Mouse (Mus musculus) forebrain, embryonic 12.5 days (tissue): ENCODE data around the gene Ccar1. TPM values are rescaled to one million over a fixed set of nuclear protein-coding genes. Genes with fewer than 3 reads are reported as not detected.
"Not testable (repeated sequence)": the region's sequence is repeated elsewhere in the genome, so short reads cannot be mapped to it uniquely, and the experiment has no call there.

Experiments
- ATAC-seq: fragments of 200-750 bp; cut with Nextera tagmentation; 2 replicates; pipeline ENCODE4 v1.8.0; 2017; ENCODE audit warnings: moderate TSS enrichment; ENCODE audit not compliant: low FRiP score
- H3K27ac ChIP-seq: fragments of 300-500 bp; sonication (generic); 2 replicates; pipeline ENCODE4 v1.5.1; 2016; ENCODE audit warnings: mild to moderate bottlenecking
- H3K27me3 ChIP-seq: fragments of 300-500 bp; sonication (generic); 2 replicates; pipeline ENCODE4 v1.6.1; 2016; ENCODE audit warnings: mild to moderate bottlenecking
- H3K36me3 ChIP-seq: fragments of 300-500 bp; sonication (generic); replicated peaks from 2 replicates; pipeline ENCODE4 v1.6.1; 2016; ENCODE audit warnings: mild to moderate bottlenecking
- H3K4me1 ChIP-seq: fragments of 300-500 bp; sonication (generic); 2 replicates; pipeline ENCODE4 v1.6.1; 2016
- H3K4me2 ChIP-seq: fragments of 300-500 bp; sonication (generic); 2 replicates; pipeline ENCODE4 v1.6.1; 2016; ENCODE audit warnings: mild to moderate bottlenecking, moderate library complexity
- H3K4me3 ChIP-seq: fragments of 300-500 bp; sonication (generic); replicated peaks from 2 replicates; pipeline ENCODE4 v1.5.1; 2016; ENCODE audit warnings: mild to moderate bottlenecking
- H3K9ac ChIP-seq: fragments of 300-500 bp; sonication (generic); 2 replicates; pipeline ENCODE4 v1.6.1; 2016; ENCODE audit warnings: mild to moderate bottlenecking
- H3K9me3 ChIP-seq: fragments of 300-500 bp; sonication (generic); 2 replicates; pipeline ENCODE4 v1.6.1; 2016
- WGBS: fragments of 180-500 bp; shearing (Covaris S2); methylation state at CpG from one replicate; pipeline ENCODE4 v1.1.7; 2016; 5-methylcytosine and 5-hydroxymethylcytosine counted together
- polyA plus RNA-seq: library from polyadenylated mRNA; unstranded; fragments of >200 nt; fragmentation: Nextera tagmentation; extraction: Ambion mirVana; gene quantifications from 2 replicates; pipeline ENCODE4 v1.2.1, GENCODE M21; 2016

The Ccar1 gene
- polyA plus RNA-seq, 1 experiment from 2014 or later: 171 TPM

GRCm38 (mm10) chr10:62793091-62793453, 986 bp upstream of the Ccar1 start:
- peak; percentile 22; the same call in 1 of the 2 replicates for ATAC-seq
- Histone ChIP-seq H3K27ac (peak overlapping the region; percentile 95), H3K36me3 (peaks cover 20% of the 10 kb centered on the region), H3K27me3 (no peaks in the 10 kb centered on the region), H3K4me3 (peak overlapping the region; percentile 100), H3K9me3 (no peaks in the 10 kb centered on the region), H3K4me1 (peaks cover 28% of the 10 kb centered on the region), H3K9ac (no peak overlapping the region), H3K4me2 (peak overlapping the region; percentile 76)
- WGBS: 41% methylated on average over 2 of the region's 2 CpGs

DNA sequence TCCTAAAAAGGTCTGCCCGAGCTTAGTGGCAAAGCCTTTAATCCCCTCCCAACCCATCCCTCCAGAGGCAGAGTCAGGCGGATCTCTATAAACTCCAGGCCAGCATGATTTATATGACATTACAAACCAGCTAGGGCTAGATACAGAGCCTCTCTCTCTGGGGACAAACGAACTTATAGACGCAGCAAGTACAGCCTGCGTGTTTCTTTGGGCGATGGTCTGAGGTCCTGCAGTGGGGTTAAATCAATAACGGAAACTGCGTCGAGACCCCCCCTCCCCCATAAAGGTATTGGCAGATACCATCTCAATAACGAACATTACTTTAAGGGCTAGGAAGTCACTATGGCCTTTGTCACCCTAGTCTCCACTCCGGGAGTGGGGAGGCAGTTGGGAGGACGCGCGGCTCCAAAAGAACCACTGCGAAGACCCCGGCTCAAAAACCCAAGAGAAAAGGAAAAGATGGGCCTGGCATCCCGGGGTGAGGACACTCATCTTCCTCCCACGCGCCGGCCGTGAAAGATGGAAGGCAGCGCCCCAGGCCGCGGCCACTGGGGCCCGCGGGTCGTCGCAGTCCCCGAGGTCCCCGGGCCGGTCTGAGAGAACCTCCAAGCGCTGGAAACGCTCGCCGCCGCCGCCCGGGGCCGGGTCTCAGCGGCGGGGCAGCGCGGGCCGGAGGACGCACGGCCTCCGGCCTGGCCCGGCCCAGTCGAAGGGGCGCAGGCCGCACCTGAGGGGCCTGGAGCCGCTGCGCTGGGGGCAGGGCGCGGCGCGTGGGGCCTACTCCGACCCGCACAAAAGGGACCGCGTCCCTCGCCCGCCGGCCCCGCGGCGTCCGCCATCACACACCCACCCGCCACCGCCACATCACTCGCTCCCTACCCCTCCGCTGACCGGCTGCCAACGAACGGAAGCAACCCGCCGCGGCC, 572 bp downstream of the Ccar1 start:
- WGBS: 2% methylated on average over 71 of the region's 78 CpGs

GRCm38 (mm10) chr10:62781776-62782175, 10.3 kb downstream of the Ccar1 start:
- not testable (repeated sequence) for H3K4me2 ChIP-seq, H3K9ac ChIP-seq, ATAC-seq, H3K4me1 ChIP-seq, H3K27ac ChIP-seq, H3K27me3 ChIP-seq, H3K4me3 ChIP-seq, H3K9me3 ChIP-seq
- peaks cover 92% of the 10 kb centered on the region for H3K36me3 ChIP-seq
- WGBS: 89% methylated on average over 1 of the region's 1 CpGs

More for the DNA sequence above, 572 bp downstream of the Ccar1 start:
- H3K27me3 ChIP-seq: no peaks in the 10 kb centered on the region
- H3K4me2 ChIP-seq: peak overlapping the region; percentile 76
- H3K36me3 ChIP-seq: peaks cover 36% of the 10 kb centered on the region
- no peaks in the 10 kb centered on the region for H3K9me3 ChIP-seq
- peaks cover 28% of the 10 kb centered on the region for H3K4me1 ChIP-seq
- ATAC-seq: peak; percentile 86
- peak overlapping the region; percentile 100 for H3K4me3 ChIP-seq
- H3K9ac ChIP-seq: peak overlapping the region; percentile 100
- peak overlapping the region; percentile 95 for H3K27ac ChIP-seq

- H3K27ac ChIP-seq: no peak overlapping the region
- H3K27me3 ChIP-seq: no peaks in the 10 kb centered on the region
- ATAC-seq: no peak
Observed at GRCm38 (mm10) chr10:62750781-62751180, 41.3 kb downstream of the Ccar1 start.

GRCm38 (mm10) chr10:62739961-62740737, 51.9 kb downstream of the Ccar1 start:
- H3K4me3 ChIP-seq: no peak overlapping the region
- H3K36me3 ChIP-seq: peaks cover 40% of the 10 kb centered on the region
- no peaks in the 10 kb centered on the region for H3K4me1 ChIP-seq
- 0 out of 2 replicates have a peak, but pooled peaks have one; percentile 23 for ATAC-seq
- no peak overlapping the region for H3K9ac ChIP-seq
- no peaks in the 10 kb centered on the region for H3K27me3 ChIP-seq
- H3K9me3 ChIP-seq: no peaks in the 10 kb centered on the region
- peak overlapping the region; percentile 50; the same call in 1 of the 2 replicates for H3K27ac ChIP-seq
- H3K4me2 ChIP-seq: no peak overlapping the region
- 73% methylated on average over 4 of the region's 4 CpGs for WGBS

More at GRCm38 (mm10) chr10:62750781-62751180, 41.3 kb downstream of the Ccar1 start:
- H3K4me1 ChIP-seq: no peaks in the 10 kb centered on the region
- no peak overlapping the region for H3K9ac ChIP-seq
- WGBS: 91% methylated on average over 6 of the region's 6 CpGs
- H3K4me3 ChIP-seq: no peak overlapping the region
- no peaks in the 10 kb centered on the region for H3K9me3 ChIP-seq
- peaks cover 94% of the 10 kb centered on the region for H3K36me3 ChIP-seq
- no peak overlapping the region for H3K4me2 ChIP-seq

DNA sequence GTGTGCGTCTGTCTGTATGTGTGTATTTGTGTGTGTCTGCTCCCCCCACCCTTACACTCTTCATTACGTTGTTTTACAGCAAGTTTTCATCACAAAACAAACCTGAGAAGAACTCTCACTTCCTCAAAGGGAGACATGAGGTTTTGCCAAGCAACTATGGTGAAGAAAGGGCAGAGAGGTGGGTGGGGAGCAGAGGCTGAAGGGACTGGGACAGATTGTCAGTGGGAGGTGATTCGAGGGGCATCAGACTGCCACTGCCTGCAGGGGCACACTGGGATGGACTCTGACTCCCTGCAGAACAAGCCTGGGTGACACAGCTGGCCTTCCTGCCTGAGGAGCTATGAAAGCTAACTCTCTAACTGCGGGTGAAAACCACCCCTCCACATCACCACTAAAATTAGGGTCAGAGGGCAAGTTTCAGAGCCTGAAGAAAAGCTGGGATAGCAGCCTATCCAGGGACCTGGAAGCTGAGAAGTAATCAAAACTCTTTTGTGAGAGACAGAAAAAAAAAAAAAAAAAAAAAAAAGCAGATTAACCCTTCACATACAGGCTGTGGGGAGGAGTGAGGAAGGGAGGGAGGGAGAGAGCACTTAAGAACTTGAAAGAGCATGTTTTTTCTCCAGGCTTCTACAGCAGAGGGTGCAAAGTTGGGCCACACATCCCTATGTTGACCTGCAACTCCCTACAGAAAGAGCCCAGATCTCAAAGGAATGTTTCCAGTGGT, 55.0 kb downstream of the Ccar1 start:
- Histone ChIP-seq H3K9me3 (no peaks in the 10 kb centered on the region), H3K4me3 (no peak overlapping the region), H3K4me1 (no peaks in the 10 kb centered on the region), H3K36me3 (peaks cover 19% of the 10 kb centered on the region), H3K27ac (no peak overlapping the region), H3K27me3 (no peaks in the 10 kb centered on the region), H3K9ac (no peak overlapping the region), H3K4me2 (no peak overlapping the region)
- no peak for ATAC-seq
- WGBS: 42% methylated on average over 4 of the region's 4 CpGs

DNA sequence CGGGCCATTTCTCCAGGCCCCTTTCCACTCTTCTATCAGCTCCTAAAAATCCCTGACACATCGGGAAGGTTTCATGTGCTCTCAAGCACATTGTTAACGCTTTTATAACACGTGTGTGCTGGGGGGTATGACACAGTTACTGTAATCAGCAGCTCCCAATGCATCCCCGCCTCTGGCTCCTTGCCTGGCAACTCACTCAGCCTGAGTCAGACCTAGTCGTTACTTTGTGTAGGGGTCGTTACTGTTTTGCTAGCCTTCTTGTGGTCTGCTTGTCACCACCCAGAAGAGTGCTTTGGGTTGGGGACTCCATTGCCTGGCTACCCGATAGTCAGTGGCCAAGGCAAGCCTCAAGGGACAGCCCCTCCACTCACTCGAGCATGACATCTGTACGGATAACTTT, 61.3 kb downstream of the Ccar1 start:
- Histone ChIP-seq H3K9me3 (no peaks in the 10 kb centered on the region), H3K27me3 (peaks cover 4% of the 10 kb centered on the region; the same call in 1 of the 2 replicates), H3K36me3 (no peaks in the 10 kb centered on the region), H3K9ac (no peak overlapping the region), H3K27ac (no peak overlapping the region), H3K4me1 (peaks cover 4% of the 10 kb centered on the region), H3K4me3 (no peak overlapping the region), H3K4me2 (no peak overlapping the region)
- 82% methylated on average over 10 of the region's 10 CpGs for WGBS
- ATAC-seq: no peak

GRCm38 (mm10) chr10:62725771-62726687, 66.1 kb downstream of the Ccar1 start, which contains the start of gene Stox1:
Gene Stox1, minus strand, starts transcription at chr10:62726128.
- ATAC-seq: peak; percentile 89
- H3K27me3 ChIP-seq: peaks cover 33% of the 10 kb centered on the region

GRCm38 (mm10) chr10:62724936-62725335, 67.2 kb downstream of the Ccar1 start:
- H3K4me3 ChIP-seq: peak overlapping the region; percentile 81; the same call in 1 of the 2 replicates

More at GRCm38 (mm10) chr10:62725771-62726687, 66.1 kb downstream of the Ccar1 start, which contains the start of gene Stox1:
- Histone ChIP-seq H3K27ac (no peak within 1 kb of the TSS), H3K4me3 (peak within 1 kb of the TSS; percentile 81), H3K4me2 (peak within 1 kb of the TSS; percentile 87), H3K36me3 (no peaks in the 10 kb centered on the region), H3K9me3 (no peaks in the 10 kb centered on the region), H3K9ac (peak within 1 kb of the TSS; percentile 70), H3K4me1 (peaks cover 22% of the 10 kb centered on the region)
- whole genome bisulfite sequencing: 2% methylated on average over 80 of the region's 85 CpGs

DNA sequence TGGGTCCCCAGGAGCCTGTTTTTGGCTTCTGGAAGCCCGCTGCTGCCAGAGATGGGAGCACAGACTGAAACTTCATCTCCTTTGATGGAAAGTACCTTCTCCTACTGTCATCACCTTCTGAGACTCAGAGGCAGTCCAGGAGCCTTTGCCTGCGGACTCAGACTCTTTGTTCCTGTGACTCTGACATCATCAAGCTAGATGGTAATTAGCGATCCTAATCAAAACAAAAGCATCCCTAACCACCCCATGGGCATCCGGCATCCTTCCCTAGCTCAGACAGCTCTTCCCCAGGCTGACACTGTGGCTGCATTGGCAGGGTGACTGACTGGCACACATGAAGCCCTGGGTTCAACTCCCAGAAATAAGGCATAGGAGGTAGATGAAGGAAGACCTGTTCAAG, 69.4 kb downstream of the Ccar1 start:
- H3K27ac ChIP-seq: no peak overlapping the region
- H3K9me3 ChIP-seq: no peaks in the 10 kb centered on the region
- peaks cover 33% of the 10 kb centered on the region for H3K27me3 ChIP-seq
- no peak for ATAC-seq
- H3K4me3 ChIP-seq: no peak overlapping the region
- no peak overlapping the region for H3K9ac ChIP-seq
- no peak overlapping the region for H3K4me2 ChIP-seq
- WGBS: 26% methylated on average over 4 of the region's 4 CpGs
- no peaks in the 10 kb centered on the region for H3K36me3 ChIP-seq
- peaks cover 22% of the 10 kb centered on the region for H3K4me1 ChIP-seq

More at GRCm38 (mm10) chr10:62724936-62725335, 67.2 kb downstream of the Ccar1 start:
- no peak overlapping the region for H3K27ac ChIP-seq
- H3K4me2 ChIP-seq: peak overlapping the region; percentile 87
- no peak for ATAC-seq
- no peaks in the 10 kb centered on the region for H3K9me3 ChIP-seq
- peaks cover 22% of the 10 kb centered on the region for H3K4me1 ChIP-seq
- peaks cover 33% of the 10 kb centered on the region for H3K27me3 ChIP-seq
- H3K9ac ChIP-seq: peak overlapping the region; percentile 70; the same call in 1 of the 2 replicates
- H3K36me3 ChIP-seq: no peaks in the 10 kb centered on the region
- WGBS: 42% methylated on average over 7 of the region's 7 CpGs

- not testable (repeated sequence) for ATAC-seq, H3K36me3 ChIP-seq, H3K9ac ChIP-seq, H3K27ac ChIP-seq, H3K4me2 ChIP-seq, H3K9me3 ChIP-seq, H3K4me3 ChIP-seq
- Histone ChIP-seq H3K27me3 (peaks cover 29% of the 10 kb centered on the region), H3K4me1 (peaks cover 18% of the 10 kb centered on the region)
- WGBS: 97% methylated on average over 8 of the region's 8 CpGs
Observed at GRCm38 (mm10) chr10:62720574-62720973, 71.5 kb downstream of the Ccar1 start.
